Mouse (Mus musculus): Measurements from ENCODE around the gene Pdzd7.

Gene Pdzd7

DNA sequence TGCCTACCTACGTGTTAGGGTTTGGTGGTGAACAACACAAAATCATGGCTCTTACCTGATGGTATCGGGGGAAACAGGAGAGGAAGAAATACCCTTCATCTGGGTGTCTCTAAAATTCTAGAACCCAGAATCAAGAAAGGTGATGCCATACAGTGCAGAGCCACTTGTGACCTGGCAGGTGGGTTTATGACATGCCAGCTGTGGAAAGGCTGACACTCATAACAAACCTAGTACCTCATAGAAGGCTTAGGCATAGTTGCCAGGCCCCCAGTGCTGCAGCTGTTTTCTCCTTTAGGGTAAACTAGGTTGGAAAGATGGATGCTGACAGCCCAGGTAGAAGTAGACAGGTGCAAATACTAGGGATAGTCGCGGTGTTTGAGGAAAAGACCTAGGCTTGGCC lies 61.1 kb downstream of the Pdzd7 start:
- DNase-seq (ENCODE audit: low spot score), result no peak

DNA sequence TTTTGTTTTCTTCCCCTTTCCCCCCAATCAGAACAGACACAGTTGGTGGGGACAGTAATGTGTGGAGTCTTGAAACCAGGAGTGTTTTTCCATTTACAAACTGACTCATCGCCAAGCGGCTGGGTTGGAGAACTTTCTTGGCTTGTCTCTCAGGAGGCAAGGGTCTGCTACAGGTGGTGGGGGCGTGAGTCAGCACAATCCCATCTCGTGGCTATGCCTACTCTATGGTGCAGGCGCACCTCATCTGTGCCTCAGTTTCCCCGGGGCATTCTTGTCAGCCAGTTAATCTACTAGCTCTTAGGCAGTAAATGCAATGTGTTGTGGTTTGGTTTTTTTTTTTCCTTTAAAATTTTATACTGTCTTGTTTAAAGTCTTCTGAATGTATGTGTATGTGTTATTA lies 62.2 kb downstream of the Pdzd7 start:
- no peak for DNase-seq (ENCODE audit: low spot score)

DNA sequence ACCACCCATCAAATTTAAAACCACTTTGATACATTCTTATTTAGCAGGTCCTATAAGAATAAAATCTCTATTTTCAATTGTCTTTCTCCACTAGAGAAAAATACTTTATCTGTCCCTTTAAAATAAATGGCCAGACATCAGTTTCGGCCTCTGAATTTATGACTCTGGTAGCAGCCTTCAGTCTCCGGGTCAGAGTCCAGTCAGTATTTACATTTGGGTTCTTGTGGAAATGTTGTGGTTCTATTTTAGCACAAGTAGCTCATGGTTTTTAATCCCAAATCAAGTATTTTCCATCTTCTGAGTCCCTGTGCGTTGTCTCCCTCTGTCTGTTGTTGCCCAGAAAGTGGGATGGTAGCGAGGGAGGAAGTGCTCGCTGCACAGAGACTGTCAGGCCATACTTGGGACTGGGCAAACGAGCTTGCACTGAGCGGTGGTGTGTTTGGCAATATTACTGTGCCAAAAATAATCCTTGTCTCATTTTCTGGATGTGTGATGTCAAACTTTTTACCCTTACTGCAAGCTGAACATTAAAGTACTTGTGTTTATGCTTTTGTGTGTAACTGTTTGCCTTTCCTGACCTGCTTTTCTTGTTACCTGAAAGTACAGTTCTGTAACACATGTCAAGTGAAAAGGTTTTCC lies 62.9 kb downstream of the Pdzd7 start:
- no peak for DNase-seq (ENCODE audit: low spot score)

DNA sequence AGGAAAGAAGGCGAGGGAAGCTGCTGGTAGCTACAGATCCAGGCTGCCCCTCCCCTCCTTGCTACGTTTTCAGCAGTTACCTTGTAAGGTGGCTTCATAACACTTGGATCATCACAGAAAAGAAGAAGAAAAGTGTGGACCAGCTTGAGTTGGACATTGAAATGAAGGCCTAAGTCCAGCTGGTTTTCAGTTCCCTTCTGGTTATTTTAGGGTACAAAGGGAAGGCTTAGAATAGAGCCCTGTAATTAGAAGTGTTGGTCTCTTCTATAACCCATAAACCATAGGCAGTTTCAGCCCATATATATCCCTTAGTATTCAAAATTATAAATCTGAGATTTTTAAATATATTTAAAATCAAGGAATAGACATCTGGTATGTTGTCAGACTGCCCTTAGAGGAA lies 64.7 kb downstream of the Pdzd7 start:
- no peak for DNase-seq (ENCODE audit: low spot score)

DNA sequence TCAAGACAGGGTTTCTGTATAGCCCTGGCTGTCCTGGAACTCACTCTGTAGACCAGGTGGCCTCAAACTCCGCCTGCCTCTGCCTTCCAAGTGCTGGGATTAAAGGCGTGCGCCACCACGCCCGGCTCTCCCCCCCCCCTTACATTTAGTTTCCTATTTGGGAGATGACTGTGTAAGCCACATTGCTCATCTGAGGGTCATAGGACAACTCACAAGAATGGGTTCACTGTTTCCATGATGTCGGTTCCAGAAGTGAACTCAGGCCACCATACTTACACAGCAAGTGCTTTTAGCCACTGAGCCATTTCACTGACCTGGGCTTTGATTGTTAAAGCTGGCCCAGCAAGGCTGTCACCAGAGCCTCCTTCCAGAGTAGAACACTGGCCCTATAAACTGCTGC lies 68.4 kb downstream of the Pdzd7 start:
- no peak for DNase-seq (ENCODE audit: low spot score)

Data from spleen, adult 12 weeks (tissue).